Mouse (Mus musculus) testis, adult 2 months (tissue): Measurements from ENCODE around the gene Pcnx.

Experiments
- CTCF ChIP-seq: fragments of 200-500 bp; IDR thresholded peaks from 2 replicates; pipeline ENCODE4 v1.5.1; 2012; ENCODE audit warnings: low read depth, mild to moderate bottlenecking, inconsistent platforms, low read length, moderate library complexity; ENCODE audit not compliant: control insufficient read depth, insufficient read depth, insufficient replicate concordance
- POLR2A ChIP-seq: fragments of 200-500 bp; IDR thresholded peaks from 2 replicates; pipeline ENCODE4 v1.6.1; 2012; ENCODE audit warnings: low read depth, mild to moderate bottlenecking, inconsistent platforms, low read length, moderate library complexity; ENCODE audit not compliant: control insufficient read depth

GRCm38 (mm10) chr12:81844572-81844971 lies 15.3 kb upstream of the Pcnx start:
- TF ChIP-seq CTCF (no peak), POLR2A (no peak)
